Mouse (Mus musculus): Measurements from ENCODE around the gene Ttc28.

DNA sequence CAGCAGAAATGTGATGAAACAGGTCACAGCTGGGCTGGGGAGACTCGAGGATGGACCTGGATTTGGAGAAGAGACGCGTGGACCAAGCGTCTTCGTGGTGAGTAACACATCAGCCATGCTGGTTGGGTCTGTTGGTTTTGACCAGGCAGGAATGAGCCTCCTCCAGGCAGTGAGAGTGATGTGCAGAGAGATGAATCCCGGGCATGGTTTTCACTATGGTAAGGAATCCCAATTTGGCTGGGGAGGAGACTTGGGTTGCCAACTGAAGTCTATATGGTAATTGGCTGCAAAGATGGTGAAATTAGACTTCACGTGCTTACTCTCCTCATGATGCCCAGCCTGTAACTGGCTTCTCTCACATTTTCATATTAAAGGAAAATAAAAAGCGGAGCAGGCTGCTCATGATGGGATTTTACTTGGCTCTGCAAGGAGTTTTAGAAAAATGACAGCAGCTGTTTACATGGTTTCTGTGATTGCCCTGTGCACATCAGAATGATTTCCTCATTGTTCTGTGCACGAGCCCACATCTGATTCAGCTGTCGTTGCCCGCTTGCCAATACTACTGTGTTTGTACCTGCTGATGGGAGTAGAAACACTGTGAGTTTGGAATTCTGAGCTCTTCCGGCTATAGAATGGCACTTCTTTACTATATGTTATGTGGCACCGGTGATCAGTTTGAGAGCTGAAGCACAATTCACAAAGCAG, 117.4 kb downstream of the Ttc28 start:
- TF ChIP-seq CTCF (IDR thresholded peaks at IDR 0.05; ENCODE audit: low read depth, low read length) (no peak), POLR2A (IDR thresholded peaks at IDR 0.05; ENCODE audit: extremely low read depth, insufficient read depth, low read length) (no peak)
